Mouse (Mus musculus): Measurements from ENCODE around the gene Slc2a5. TPM values are rescaled to one million over a fixed set of nuclear protein-coding genes. Genes with fewer than 3 reads are reported as not detected.

The Slc2a5 gene
- polyA plus RNA-seq, 1 experiment = 0.62 TPM

GRCm38 (mm10) chr4:150080330-150080967 lies 38.6 kb upstream of the Slc2a5 start:
- Histone ChIP-seq H3K4me3 (replicated peaks; ENCODE audit: control insufficient read depth, low read depth, low read length) (no peak overlapping the region), H3K4me1 (ENCODE audit: control insufficient read depth, insufficient read depth, low read length) (peaks cover 2% of the 10 kb centered on the region), H3K27ac (ENCODE audit: control insufficient read depth, insufficient read depth, low read depth, low read length, poor library complexity) (no peak overlapping the region)
- WGBS = 66% methylated on average over 11 of the region's 11 CpGs
- TF ChIP-seq CTCF (IDR thresholded peaks at IDR 0.05; ENCODE audit: control insufficient read depth, insufficient read depth, low read length) = no peak
- no peak for TF ChIP-seq POLR2A (IDR thresholded peaks at IDR 0.05; ENCODE audit: borderline replicate concordance, control insufficient read depth, low read depth, low read length)

- no peak overlapping the region for H3K4me3 ChIP-seq (replicated peaks; ENCODE audit: control insufficient read depth, low read depth, low read length)
- H3K27ac ChIP-seq (ENCODE audit: control insufficient read depth, insufficient read depth, low read depth, low read length, poor library complexity) = no peak overlapping the region
- 80% methylated on average over 4 of the region's 4 CpGs for WGBS
- H3K4me1 ChIP-seq (ENCODE audit: control insufficient read depth, insufficient read depth, low read length) = peaks cover 3% of the 10 kb centered on the region; the same call in 1 of the 2 replicates
- TF ChIP-seq POLR2A (IDR thresholded peaks at IDR 0.05; ENCODE audit: borderline replicate concordance, control insufficient read depth, low read depth, low read length) (no peak), CTCF (IDR thresholded peaks at IDR 0.05; ENCODE audit: control insufficient read depth, insufficient read depth, low read length) (peak; percentile 35; the same call in 1 of the 2 replicates)
Measured at GRCm38 (mm10) chr4:150085366-150085765, 33.7 kb upstream of the Slc2a5 start.

GRCm38 (mm10) chr4:150086841-150087160 lies 32.3 kb upstream of the Slc2a5 start:
- peak overlapping the region; percentile 56 for H3K27ac ChIP-seq (ENCODE audit: control insufficient read depth, insufficient read depth, low read depth, low read length, poor library complexity)

GRCm38 (mm10) chr4:150087161-150087889 lies 31.8 kb upstream of the Slc2a5 start, which contains the start of gene Gpr157:
Gene Gpr157, plus strand, starts transcription at chr4:150087365.
- peak within 1 kb of the TSS; percentile 95 for H3K27ac ChIP-seq (ENCODE audit: control insufficient read depth, insufficient read depth, low read depth, low read length, poor library complexity)
- H3K4me1 ChIP-seq (ENCODE audit: control insufficient read depth, insufficient read depth, low read length) = peaks cover 3% of the 10 kb centered on the region; the same call in 1 of the 2 replicates
- H3K4me3 ChIP-seq (replicated peaks; ENCODE audit: control insufficient read depth, low read depth, low read length) = peak within 1 kb of the TSS; percentile 81
- TF ChIP-seq CTCF (IDR thresholded peaks at IDR 0.05; ENCODE audit: control insufficient read depth, insufficient read depth, low read length) (peak; percentile 29; the same call in 1 of the 2 replicates), POLR2A (IDR thresholded peaks at IDR 0.05; ENCODE audit: borderline replicate concordance, control insufficient read depth, low read depth, low read length) (peak; percentile 49; the same call in 1 of the 2 replicates)
- WGBS = under 1% methylated on average over 55 of the region's 56 CpGs

More at GRCm38 (mm10) chr4:150086841-150087160, 32.3 kb upstream of the Slc2a5 start:
- H3K4me3 ChIP-seq (replicated peaks; ENCODE audit: control insufficient read depth, low read depth, low read length) = peak overlapping the region; percentile 8
- TF ChIP-seq POLR2A (IDR thresholded peaks at IDR 0.05; ENCODE audit: borderline replicate concordance, control insufficient read depth, low read depth, low read length) = no peak
- TF ChIP-seq CTCF (IDR thresholded peaks at IDR 0.05; ENCODE audit: control insufficient read depth, insufficient read depth, low read length) = no peak
- 1% methylated on average over 7 of the region's 7 CpGs for WGBS
- H3K4me1 ChIP-seq (ENCODE audit: control insufficient read depth, insufficient read depth, low read length) = peaks cover 3% of the 10 kb centered on the region; the same call in 1 of the 2 replicates

- H3K27ac ChIP-seq (ENCODE audit: control insufficient read depth, insufficient read depth, low read depth, low read length, poor library complexity) = peak overlapping the region; percentile 95
- peaks cover 3% of the 10 kb centered on the region; the same call in 1 of the 2 replicates for H3K4me1 ChIP-seq (ENCODE audit: control insufficient read depth, insufficient read depth, low read length)
- TF ChIP-seq POLR2A (IDR thresholded peaks at IDR 0.05; ENCODE audit: borderline replicate concordance, control insufficient read depth, low read depth, low read length) = no peak
- no peak for TF ChIP-seq CTCF (IDR thresholded peaks at IDR 0.05; ENCODE audit: control insufficient read depth, insufficient read depth, low read length)
- WGBS = 8% methylated on average over 29 of the region's 29 CpGs
- peak overlapping the region; percentile 81 for H3K4me3 ChIP-seq (replicated peaks; ENCODE audit: control insufficient read depth, low read depth, low read length)
Measured at GRCm38 (mm10) chr4:150087890-150088530, 31.1 kb upstream of the Slc2a5 start.

- no peak for TF ChIP-seq POLR2A (IDR thresholded peaks at IDR 0.05; ENCODE audit: borderline replicate concordance, control insufficient read depth, low read depth, low read length)
- no peak for TF ChIP-seq CTCF (IDR thresholded peaks at IDR 0.05; ENCODE audit: control insufficient read depth, insufficient read depth, low read length)
- Histone ChIP-seq H3K4me3 (replicated peaks; ENCODE audit: control insufficient read depth, low read depth, low read length) (no peak overlapping the region), H3K4me1 (ENCODE audit: control insufficient read depth, insufficient read depth, low read length) (peaks cover 3% of the 10 kb centered on the region; the same call in 1 of the 2 replicates), H3K27ac (ENCODE audit: control insufficient read depth, insufficient read depth, low read depth, low read length, poor library complexity) (no peak overlapping the region)
- 21% methylated on average over 10 of the region's 10 CpGs for WGBS
Measured at GRCm38 (mm10) chr4:150089121-150089520, 30.0 kb upstream of the Slc2a5 start.

- TF ChIP-seq POLR2A (IDR thresholded peaks at IDR 0.05; ENCODE audit: borderline replicate concordance, control insufficient read depth, low read depth, low read length) (no peak), CTCF (IDR thresholded peaks at IDR 0.05; ENCODE audit: control insufficient read depth, insufficient read depth, low read length) (peak; percentile 66; the same call in 1 of the 2 replicates)
- 81% methylated on average over 18 of the region's 18 CpGs for WGBS
- Histone ChIP-seq H3K4me3 (replicated peaks; ENCODE audit: control insufficient read depth, low read depth, low read length) (no peak overlapping the region), H3K4me1 (ENCODE audit: control insufficient read depth, insufficient read depth, low read length) (peaks cover 1% of the 10 kb centered on the region; the same call in 1 of the 2 replicates), H3K27ac (ENCODE audit: control insufficient read depth, insufficient read depth, low read depth, low read length, poor library complexity) (no peak overlapping the region)
Measured at GRCm38 (mm10) chr4:150091887-150092582, 27.0 kb upstream of the Slc2a5 start.

Data from bone marrow, adult 2 months (tissue).